Mouse (Mus musculus) CD8-positive naive resting alpha-beta T cell, adult 57 days (primary cell): Measurements from ENCODE around the gene Txndc15. TPM values are rescaled to one million over a fixed set of nuclear protein-coding genes. Genes with fewer than 3 reads are reported as not detected.

Source experiments
- total RNA-seq: library from RNA; stranded (reverse); gene quantifications from one replicate; pipeline ENCODE4 v1.2.4, GENCODE M21; 2023

Gene Txndc15
- total RNA-seq, result 28.5 TPM

DNA sequence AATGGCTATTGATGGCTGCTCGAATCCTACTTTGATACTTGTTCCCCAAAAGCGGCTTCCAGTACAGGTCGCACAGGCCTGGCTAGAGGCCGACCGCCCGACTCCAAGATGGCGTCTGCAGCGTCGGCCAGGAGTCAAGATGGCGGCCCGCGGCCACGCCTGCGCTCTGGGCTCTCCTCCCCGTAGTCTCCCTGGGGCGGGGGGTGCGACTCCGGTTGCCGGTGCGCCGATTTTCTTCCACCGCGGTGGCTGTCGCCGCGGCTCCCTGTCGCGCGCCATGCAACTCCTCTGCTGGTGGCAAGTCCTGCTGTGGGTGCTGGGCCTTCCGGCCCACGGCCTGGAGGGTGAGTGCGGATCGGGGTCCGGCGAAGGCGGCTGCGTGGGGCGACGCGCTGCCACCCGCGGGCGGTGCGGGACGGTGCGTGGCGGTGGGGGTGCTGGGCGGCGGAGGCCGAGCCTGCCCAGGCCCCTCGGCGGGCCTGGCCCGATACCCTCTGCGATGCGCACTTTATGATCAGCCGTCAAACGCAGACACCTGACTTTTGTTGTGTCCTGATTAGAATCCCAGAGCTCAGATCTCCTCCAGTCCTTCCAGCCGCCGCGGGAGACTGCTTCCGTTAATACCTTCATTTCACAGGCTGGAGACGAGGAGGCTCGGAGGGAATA is at the start of gene Txndc15:
TSS of gene Txndc15 (plus strand) at position 150 of the 666 bp plus-strand sequence.

DNA sequence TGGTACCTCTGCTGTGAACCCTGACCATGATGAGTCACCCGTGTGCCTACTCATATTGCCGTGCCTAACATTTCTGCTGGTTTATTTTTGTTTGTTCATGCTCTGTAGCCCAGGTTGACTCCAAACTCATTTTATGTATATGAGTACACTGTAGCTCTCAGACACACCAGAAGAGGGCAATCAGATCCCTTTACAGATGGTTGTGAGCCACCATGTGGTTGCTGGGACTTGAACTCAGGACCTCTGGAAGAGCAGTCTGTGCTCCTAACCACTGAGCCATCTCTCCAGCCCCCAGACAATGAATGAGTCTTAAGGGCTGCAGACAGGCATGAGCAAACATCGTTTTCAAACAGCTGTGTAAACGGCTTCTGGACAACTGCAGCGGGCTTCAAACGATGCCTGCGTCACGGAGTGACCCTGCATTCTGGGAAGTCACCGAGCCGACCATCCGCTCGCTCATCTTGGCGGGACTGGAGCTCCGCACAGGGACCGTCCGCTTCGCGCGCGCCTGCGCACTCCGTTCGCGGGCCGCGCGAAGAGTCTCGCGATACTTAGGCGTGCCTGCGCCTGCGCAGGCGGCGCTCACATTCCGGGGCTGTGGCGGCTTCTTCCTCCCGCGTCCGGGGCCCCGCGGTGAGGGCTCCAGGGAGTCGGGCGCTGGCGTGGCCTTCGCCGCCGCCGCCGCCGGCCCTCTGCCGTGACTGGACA is 21.8 kb upstream of the Txndc15 start, which contains the start of gene B230219D22Rik:
TSS of gene B230219D22Rik (plus strand) at position 590 of the 708 bp plus-strand sequence.

DNA sequence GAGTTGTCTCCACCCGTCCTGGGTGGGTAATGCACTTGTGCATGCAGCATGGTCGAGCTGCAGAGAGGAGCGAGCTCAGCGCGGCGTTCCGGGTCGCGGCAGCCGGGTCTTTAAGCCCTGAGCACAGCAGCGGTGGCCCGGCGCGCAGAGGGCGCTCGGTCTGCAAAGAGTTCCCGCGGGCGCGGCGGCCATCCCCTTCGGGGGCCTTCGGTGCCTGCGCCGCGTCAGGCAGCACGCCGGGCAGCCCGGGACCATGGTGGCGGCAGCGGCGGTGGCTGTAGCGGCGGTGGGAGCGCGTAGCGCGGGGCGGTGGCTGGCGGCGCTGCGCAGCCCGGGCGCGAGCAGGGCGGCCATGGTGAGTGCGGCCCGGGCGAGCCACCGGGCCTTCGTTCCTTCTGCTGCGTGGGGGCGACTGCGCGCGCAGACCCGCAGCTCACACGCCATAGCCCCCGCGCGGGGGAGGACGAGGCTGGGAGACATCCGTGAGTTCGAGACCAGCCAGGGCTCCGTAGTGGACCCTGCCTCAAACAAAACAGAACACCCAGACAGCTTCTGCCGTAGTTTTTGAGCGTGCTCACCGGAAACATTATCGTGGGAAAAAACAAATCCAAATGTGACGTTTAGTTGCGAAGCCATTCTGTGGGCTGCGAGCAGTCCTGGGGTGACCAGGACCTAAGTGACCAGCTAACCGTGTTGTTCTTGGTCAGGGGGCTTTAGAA is 12.8 kb downstream of the Txndc15 start, which contains the start of gene Pcbd2:
TSS of gene Pcbd2 (plus strand) at position 249 of the 719 bp plus-strand sequence.

Other genes with a start within 250 kb of the Txndc15 start
- 0.34 TPM for gene Dbn1, start 226.5 kb upstream of the Txndc15 start, total RNA-seq
- gene Pdlim7, start 201.0 kb upstream of the Txndc15 start, total RNA-seq, result 7.9 TPM
- gene Dok3, start 185.4 kb upstream of the Txndc15 start, total RNA-seq, result 17.9 TPM
- 74.7 TPM for gene Ddx41, start 178.0 kb upstream of the Txndc15 start, total RNA-seq
- 177 TPM for gene Fam193b, start 143.5 kb upstream of the Txndc15 start, total RNA-seq
- gene Tmed9, start 140.9 kb upstream of the Txndc15 start, total RNA-seq, result 100 TPM
- gene B4galt7, start 114.8 kb upstream of the Txndc15 start, total RNA-seq, result 39.6 TPM
- 18.8 TPM for gene Caml, start 91.6 kb upstream of the Txndc15 start, total RNA-seq
- 96.0 TPM for gene Ddx46, start 79.6 kb upstream of the Txndc15 start, total RNA-seq
- 23.6 TPM for gene B230219D22Rik, start 21.5 kb upstream of the Txndc15 start, total RNA-seq
- gene Pcbd2, start 12.7 kb downstream of the Txndc15 start, total RNA-seq, result 21.5 TPM
- gene Catsper3, start 69.9 kb downstream of the Txndc15 start, total RNA-seq, result not detected
- gene Pitx1, start 121.5 kb downstream of the Txndc15 start, total RNA-seq, result not detected